Mouse (Mus musculus) lung, postnatal 0 days (tissue): ENCODE measurements at regions not wholly inside any gene's neighbourhood (a gene's known extent, or its start where the extent isn't known, plus 50 kb on each side); places are given as distances from the start of the nearest gene placed in this dataset.

Source experiments
- CTCF ChIP-seq: IDR thresholded peaks from 2 replicates; pipeline ENCODE4 v1.5.1; 2016; ENCODE audit warnings: antibody characterized with exemption, mild to moderate bottlenecking
- EP300 ChIP-seq: IDR thresholded peaks from 2 replicates; pipeline ENCODE4 v1.6.1; 2016; ENCODE audit warnings: antibody characterized with exemption, mild to moderate bottlenecking, control low read depth

DNA sequence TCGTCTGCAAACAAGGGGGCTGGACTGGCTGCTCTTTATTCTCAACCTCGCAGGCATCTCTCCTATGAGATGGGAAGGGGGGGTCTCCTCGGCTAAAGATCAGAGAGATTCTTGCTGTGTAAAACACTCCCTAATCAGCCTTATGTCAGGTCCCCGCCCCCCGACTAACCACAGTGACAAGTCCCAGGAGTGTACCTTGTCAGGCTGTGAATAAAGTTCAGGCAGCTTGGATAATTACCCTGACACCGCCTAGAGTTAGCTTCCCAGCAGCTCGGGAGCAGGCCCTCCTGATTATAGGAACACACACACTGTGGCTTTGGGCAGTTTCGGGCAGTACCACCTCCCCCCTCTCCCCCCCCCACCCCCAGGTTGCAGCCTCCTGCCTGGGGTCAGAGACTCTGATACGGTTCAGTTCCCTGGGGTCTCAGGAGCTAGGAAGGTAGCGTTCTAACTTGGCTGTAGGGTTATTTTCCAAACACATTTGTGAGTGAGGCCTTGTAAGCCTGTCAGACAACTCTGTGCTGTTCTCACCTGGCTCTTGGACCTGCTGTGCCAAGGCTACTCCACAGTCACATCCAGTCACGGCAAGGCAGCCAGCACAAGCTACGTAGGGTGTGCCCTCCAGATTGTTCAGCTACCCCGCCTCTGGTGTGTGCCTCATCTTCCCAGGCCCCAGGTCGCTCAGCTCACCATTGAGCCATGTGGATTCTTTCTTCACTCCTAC, 461.0 kb upstream of the Zmiz1 start:
- TF ChIP-seq CTCF = no peak
- TF ChIP-seq EP300 = no peak
